Mouse (Mus musculus) embryonic fibroblast, embryonic 13.5 days (primary cell): ENCODE measurements around the gene Ctnna2.

Experiments used
- CTCF ChIP-seq: IDR thresholded peaks from 2 replicates; pipeline ENCODE4 v1.5.1; 2011; ENCODE audit warnings: mild to moderate bottlenecking, control low read depth, low read length, moderate library complexity, borderline replicate concordance; ENCODE audit not compliant: insufficient read depth
- POLR2A ChIP-seq: IDR thresholded peaks from 2 replicates; pipeline ENCODE4 v1.6.1; 2011; ENCODE audit warnings: low read depth, mild to moderate bottlenecking, control low read depth, low read length, moderate library complexity

DNA sequence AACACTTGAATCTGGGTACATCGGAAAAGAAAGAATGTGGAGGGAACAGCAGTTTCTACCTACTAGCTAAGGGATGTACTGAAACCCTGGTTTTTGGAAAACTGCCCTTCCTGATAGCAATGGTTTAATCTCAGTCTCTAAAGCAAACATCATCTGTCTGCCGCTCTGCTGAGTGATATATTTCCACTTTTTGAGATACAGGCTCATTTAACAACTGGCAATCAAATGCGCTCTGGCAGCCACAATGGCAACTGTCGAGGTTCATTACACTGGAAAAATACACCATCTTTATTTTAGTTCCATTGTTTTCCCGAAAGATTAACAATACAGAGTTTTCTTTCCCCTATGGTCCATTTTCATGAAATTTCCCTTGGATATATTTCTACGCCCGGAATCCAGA, 506.2 kb downstream of the Ctnna2 start:
- TF ChIP-seq CTCF (no peak), POLR2A (no peak)
